Mouse (Mus musculus) bone marrow, adult 2 months (tissue): Measurements from ENCODE around the gene Atxn2l.

ENCODE experiments used
- CTCF ChIP-seq: fragments of 200-500 bp; IDR thresholded peaks from 2 replicates; pipeline ENCODE4 v1.5.1; 2011; ENCODE audit warnings: low read length, control low read depth; ENCODE audit not compliant: control insufficient read depth, insufficient read depth
- POLR2A ChIP-seq: fragments of 200-500 bp; IDR thresholded peaks from 2 replicates; pipeline ENCODE4 v1.6.1; 2011; ENCODE audit warnings: low read depth, mild to moderate bottlenecking, control low read depth, low read length, borderline replicate concordance; ENCODE audit not compliant: control insufficient read depth

GRCm38 (mm10) chr7:126491005-126491404 is 12.2 kb downstream of the Atxn2l start:
- no peak for TF ChIP-seq POLR2A
- TF ChIP-seq CTCF = no peak
